Mouse (Mus musculus): ENCODE data around the gene Camk2n2.

GRCm38 (mm10) chr16:20621991-20622685 is 1.1 kb upstream of the Camk2n2 start:
- TF ChIP-seq USF1 (IDR thresholded peaks at IDR 0.05; ENCODE audit: low read depth, low read length) (no peak; the same call in 1 of the 2 replicates), CTCF (conservative IDR thresholded peaks at IDR 0.05 in 1 of 2, IDR thresholded peaks at IDR 0.05 in 1 of 2; ENCODE audit: low read depth in 2 of 2, low read length in 2 of 2) (no peak), EP300 (IDR thresholded peaks at IDR 0.05; ENCODE audit: low read length) (peak; percentile 1), ZNF384 (IDR thresholded peaks at IDR 0.05; ENCODE audit: low read depth, low read length) (no peak), MYC (IDR thresholded peaks at IDR 0.05; ENCODE audit: low read depth, low read length) (peak; percentile 70; the same call in 1 of the 2 replicates), ZC3H11A (IDR thresholded peaks at IDR 0.05; ENCODE audit: low read depth, low read length) (no peak), MAX (IDR thresholded peaks at IDR 0.05; ENCODE audit: low read length) (no peak; the same call in none of the 2 replicates), POLR2A (IDR thresholded peaks at IDR 0.05; ENCODE audit: low read depth, low read length) (peak; percentile 70), JUND (conservative IDR thresholded peaks at IDR 0.05; ENCODE audit: low read depth, low read length) (no peak)

Measured in CH12.LX (cell line).